Mouse (Mus musculus) cerebellum, adult 2 months (tissue): ENCODE data around the gene Efna3.

Experiments
- CTCF ChIP-seq: fragments of 200-500 bp; IDR thresholded peaks from 2 replicates; pipeline ENCODE4 v1.5.1; 2011; ENCODE audit warnings: low read depth, mild to moderate bottlenecking, control low read depth, low read length, moderate library complexity, borderline replicate concordance; ENCODE audit not compliant: insufficient read depth
- POLR2A ChIP-seq: fragments of 200-500 bp; IDR thresholded peaks from 2 replicates; pipeline ENCODE4 v1.6.1; 2011; ENCODE audit warnings: low read length, control low read depth, borderline replicate concordance; ENCODE audit not compliant: insufficient read depth

- TF ChIP-seq CTCF (no peak), POLR2A (no peak)
Measured at GRCm38 (mm10) chr3:89348911-89349868, 26.4 kb upstream of the Efna3 start.
